Mouse (Mus musculus) layer of hippocampus, adult 18-20 months (tissue): ENCODE measurements around the gene Pus3. TPM values are rescaled to one million over a fixed set of nuclear protein-coding genes. Genes with fewer than 3 reads are reported as not detected.

Experiments used
- DNase-seq, 2 experiments: peaks; one replicate each; pipeline ENCODE4 v3.0.0; 2022; ENCODE audit warnings: low spot score in 2 of 2
- long read RNA-seq: library from polyadenylated mRNA; stranded (forward); transcript quantifications from one replicate; pipeline ENCODE4 v2.0.0, GENCODE M21; 2021
- total RNA-seq, 2 experiments: library from RNA; stranded (reverse); gene quantifications; 2 replicates each; pipeline ENCODE4 v1.2.3; 2021

Gene Pus3
- total RNA-seq, result 10 to 100 TPM; 11.3 to 12.1 TPM
- long read RNA-seq, partial matches to known transcripts, result 2 of 8 reads
- long read RNA-seq, other reads (novel, unspliced or antisense), result 2 of 8 reads

GRCm38 (mm10) chr9:35558257-35559008, at the start of gene Pus3, which contains the start of gene Ddx25:
Gene Pus3, plus strand, starts transcription at chr9:35558595.
Gene Ddx25, minus strand, starts transcription at chr9:35558528.
- peak; percentile 66 to 71 for DNase-seq

GRCm38 (mm10) chr9:35513900-35514299, 44.5 kb upstream of the Pus3 start:
- no peak for DNase-seq

- no peak for DNase-seq
Observed at GRCm38 (mm10) chr9:35516182-35516581, 42.2 kb upstream of the Pus3 start.

- no peak for DNase-seq
Observed at GRCm38 (mm10) chr9:35516711-35517110, 41.7 kb upstream of the Pus3 start.

GRCm38 (mm10) chr9:35518169-35518568, 40.2 kb upstream of the Pus3 start, which contains the start of gene Gm1113:
Gene Gm1113, minus strand, starts transcription at chr9:35518269.
- DNase-seq, result no peak

- DNase-seq, result no peak
Observed at GRCm38 (mm10) chr9:35520631-35521348, 37.6 kb upstream of the Pus3 start.

GRCm38 (mm10) chr9:35522241-35522640, 36.2 kb upstream of the Pus3 start:
- DNase-seq, result no peak

- no peak for DNase-seq
Observed at GRCm38 (mm10) chr9:35522821-35523515, 35.4 kb upstream of the Pus3 start.

- peak; percentile 70 to 79 for DNase-seq
Observed at GRCm38 (mm10) chr9:35523541-35523940, 34.9 kb upstream of the Pus3 start.

- peak; percentile 74 to 86 for DNase-seq
Observed at GRCm38 (mm10) chr9:35523941-35524411, 34.4 kb upstream of the Pus3 start.

GRCm38 (mm10) chr9:35529141-35529540, 29.3 kb upstream of the Pus3 start:
- no peak for DNase-seq

- no peak for DNase-seq
Observed at GRCm38 (mm10) chr9:35529796-35530195, 28.6 kb upstream of the Pus3 start.

- no peak for DNase-seq
Observed at GRCm38 (mm10) chr9:35533266-35533665, 25.1 kb upstream of the Pus3 start.

GRCm38 (mm10) chr9:35535110-35535509, 23.3 kb upstream of the Pus3 start:
- peak in 1 of 2 experiments; percentile 72 for DNase-seq

- DNase-seq, result no peak
Observed at GRCm38 (mm10) chr9:35535876-35536275, 22.5 kb upstream of the Pus3 start.

GRCm38 (mm10) chr9:35539001-35539750, 19.2 kb upstream of the Pus3 start:
- no peak for DNase-seq

- DNase-seq, result no peak
Observed at GRCm38 (mm10) chr9:35541024-35541423, 17.4 kb upstream of the Pus3 start.

GRCm38 (mm10) chr9:35541488-35541887, 16.9 kb upstream of the Pus3 start:
- DNase-seq, result peak; percentile 65 to 89

GRCm38 (mm10) chr9:35541941-35542340, 16.5 kb upstream of the Pus3 start:
- DNase-seq, result no peak

- no peak for DNase-seq
Observed at GRCm38 (mm10) chr9:35543099-35543860, 15.1 kb upstream of the Pus3 start.
